Mouse (Mus musculus) WW6 (cell line): Measurements from ENCODE around the gene Cabp1.
"Not testable (repeated sequence)": the region's sequence is repeated elsewhere in the genome, so short reads cannot be mapped to it uniquely, and the experiment has no call there.

Experiments
- DNase-seq: peaks from one replicate; pipeline ENCODE4 v3.0.0-alpha.2; 2013; ENCODE audit warnings: low read depth, low spot score

Cabp1 gene

GRCm38 (mm10) chr5:115177866-115178265 is 16.3 kb downstream of the Cabp1 start:
- DNase-seq = no peak

DNA sequence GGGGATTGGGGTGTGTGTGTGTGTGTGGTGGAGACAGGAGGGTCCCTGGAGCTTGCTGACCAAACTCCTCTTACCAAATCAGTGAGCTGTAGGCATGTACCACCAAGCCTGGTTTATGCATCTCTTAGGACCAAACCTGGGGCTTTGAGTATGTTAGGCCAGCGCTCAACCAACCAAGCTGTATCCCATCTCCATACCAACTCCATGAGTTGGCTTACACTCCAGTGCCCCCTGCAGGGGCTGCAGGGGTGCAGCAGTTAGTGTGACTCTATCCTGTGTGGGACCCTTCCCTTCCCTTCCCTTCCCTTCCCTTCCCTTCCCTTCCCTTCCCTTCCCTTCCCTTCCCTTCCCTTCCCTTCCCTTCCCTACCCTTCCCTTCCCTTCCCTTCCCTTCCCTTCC is 19.6 kb downstream of the Cabp1 start:
- DNase-seq = no peak

DNA sequence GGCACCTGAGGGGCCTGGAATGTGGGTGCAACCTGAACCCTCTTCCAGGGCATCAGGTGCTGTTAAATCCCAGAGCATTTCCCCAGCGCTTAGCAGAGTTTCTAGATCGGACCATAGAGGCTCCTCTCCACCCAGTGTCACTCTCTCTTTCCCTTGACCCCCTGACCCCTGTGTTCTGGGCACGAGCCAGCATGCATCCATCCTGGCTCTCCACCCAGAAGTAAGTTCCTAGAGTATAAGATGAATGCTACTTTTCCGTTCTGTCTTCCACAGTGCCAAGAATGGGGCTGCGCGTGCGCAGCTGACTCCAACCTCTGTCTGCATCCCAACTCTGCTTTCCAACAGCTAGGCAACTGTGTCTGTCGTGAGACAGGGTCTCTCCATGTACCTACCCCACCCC is 24.0 kb downstream of the Cabp1 start:
- DNase-seq = no peak

- DNase-seq = no peak
Observed at GRCm38 (mm10) chr5:115168641-115169415, 25.4 kb downstream of the Cabp1 start.

DNA sequence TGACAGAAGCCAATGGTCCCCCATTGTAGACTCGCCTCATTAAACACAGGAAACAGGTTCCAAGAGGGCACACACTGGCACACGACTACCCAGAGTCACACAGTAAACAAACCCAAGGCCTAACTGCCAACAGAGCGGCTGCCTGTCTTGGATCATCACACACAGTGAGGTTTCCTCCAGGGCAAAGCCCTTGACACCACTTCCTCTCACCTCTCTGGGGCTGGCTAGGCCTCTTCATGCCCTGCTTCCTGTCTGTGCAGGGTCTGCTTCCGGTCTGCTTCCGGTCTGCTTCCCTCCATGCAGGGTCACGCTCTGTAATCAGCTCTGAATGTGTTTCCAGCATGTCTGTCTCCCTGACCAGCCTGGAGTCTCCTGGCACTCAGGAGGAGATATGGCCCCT is 26.8 kb downstream of the Cabp1 start:
- no peak for DNase-seq

GRCm38 (mm10) chr5:115166815-115167194 is 27.4 kb downstream of the Cabp1 start:
- no peak for DNase-seq

GRCm38 (mm10) chr5:115165895-115166814 is 28.0 kb downstream of the Cabp1 start:
- peak; percentile 82 for DNase-seq

DNA sequence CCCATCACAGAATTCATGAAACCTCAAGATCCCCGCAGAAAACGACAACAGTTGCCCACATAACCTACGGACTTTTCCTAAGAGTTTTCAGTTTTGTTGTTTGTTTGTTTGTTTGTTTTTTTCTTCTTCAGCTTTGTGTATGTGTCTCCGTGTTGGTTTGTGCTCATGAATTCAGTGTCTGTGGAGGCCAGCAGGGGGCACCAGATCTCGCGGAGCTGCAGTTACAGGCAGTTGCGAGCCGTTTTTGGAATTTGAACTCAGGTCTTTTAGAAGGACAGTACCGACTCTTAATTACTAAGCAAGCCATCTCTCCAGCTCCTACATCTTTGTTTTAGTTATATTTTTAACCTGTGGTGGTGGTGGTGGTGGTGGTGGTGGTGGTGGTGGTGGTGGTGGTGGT is 28.8 kb downstream of the Cabp1 start:
- DNase-seq = no peak

GRCm38 (mm10) chr5:115164446-115164845 is 29.7 kb downstream of the Cabp1 start:
- not testable (repeated sequence) for DNase-seq

DNA sequence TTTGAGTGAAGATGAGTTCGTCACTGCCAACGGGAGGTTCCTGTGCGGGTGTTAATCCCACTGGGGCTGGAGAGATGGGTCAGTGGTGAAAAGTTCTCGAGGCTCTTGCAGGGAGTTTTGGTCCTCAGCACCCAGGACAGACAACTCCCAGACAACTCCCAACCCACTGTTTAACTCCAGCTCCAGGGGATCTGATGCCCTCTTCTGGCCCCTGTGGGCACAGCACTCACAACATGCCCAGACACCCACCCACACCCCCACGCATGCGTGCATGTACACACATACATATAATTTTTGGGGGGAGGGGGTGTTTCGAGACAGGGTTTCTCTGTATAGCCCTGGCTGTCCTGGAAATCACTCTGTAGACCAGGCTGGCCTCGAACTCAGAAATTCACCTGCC is 30.6 kb downstream of the Cabp1 start:
- no peak for DNase-seq

DNA sequence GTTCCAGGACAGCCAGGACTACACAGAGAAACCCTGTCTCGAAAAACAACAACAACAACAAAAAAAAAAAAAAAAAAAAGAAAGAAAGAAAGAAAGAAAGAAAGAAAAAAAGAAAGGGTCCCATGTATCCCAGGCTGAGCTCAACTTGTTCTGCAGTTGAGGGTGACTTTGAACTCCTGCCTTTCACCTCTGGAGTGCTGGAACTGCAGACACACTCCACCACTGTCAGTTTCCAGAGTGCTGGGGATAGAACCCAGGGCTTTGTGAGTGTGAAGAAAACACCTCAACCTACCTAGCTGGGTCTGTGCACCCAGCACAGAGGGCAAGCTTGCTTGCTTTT is 32.3 kb downstream of the Cabp1 start:
- not testable (repeated sequence) for DNase-seq

DNA sequence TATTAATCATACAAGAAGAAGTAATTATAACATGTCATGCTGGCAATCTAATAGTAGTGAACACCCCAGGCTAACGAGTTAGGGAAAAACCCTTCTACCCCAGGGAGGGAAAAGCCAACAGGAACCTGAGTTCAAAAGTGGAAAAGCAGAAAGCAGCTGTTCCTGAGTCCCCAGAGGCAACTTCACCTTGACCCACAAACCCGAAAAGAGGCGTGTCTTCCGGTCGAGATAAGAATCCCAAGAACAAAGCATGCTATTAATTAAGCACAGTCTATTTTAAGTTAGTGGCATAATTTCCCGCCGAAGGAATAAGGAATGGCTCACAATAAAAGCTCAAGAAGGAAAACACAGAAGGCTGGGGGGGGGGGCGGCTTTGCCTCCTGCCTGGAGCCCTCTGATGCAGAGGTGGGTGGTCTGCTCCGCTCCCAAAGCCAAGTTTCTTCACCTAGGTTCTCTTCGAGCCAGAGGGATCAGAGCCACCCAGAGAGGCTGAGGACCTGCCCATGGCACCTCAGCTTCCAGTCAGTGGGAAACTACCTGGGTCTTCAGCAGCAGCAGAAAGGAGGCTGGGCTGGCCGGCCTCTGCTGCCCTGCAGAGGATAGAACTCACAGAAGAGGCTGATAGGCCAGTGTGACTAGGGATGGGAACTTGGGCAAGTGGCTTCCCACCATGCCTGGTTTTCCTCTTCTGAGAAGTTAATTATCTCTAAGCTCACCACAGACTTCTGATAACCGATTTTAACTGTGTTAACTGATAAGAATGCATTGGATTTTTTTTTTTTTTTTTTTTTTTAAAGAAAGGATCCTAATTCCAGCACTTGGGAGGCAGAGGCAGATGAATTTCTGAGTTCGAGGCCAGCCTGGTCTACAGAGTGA is 32.9 kb downstream of the Cabp1 start:
- DNase-seq = no peak

GRCm38 (mm10) chr5:115160655-115161054 is 33.5 kb downstream of the Cabp1 start:
- DNase-seq = no peak

GRCm38 (mm10) chr5:115159165-115159564 is 35.0 kb downstream of the Cabp1 start:
- no peak for DNase-seq

GRCm38 (mm10) chr5:115158040-115158983 is 35.9 kb downstream of the Cabp1 start, which contains the start of gene Mlec:
Gene Mlec (minus strand): TSS chr5:115158179.
- peak; percentile 95 for DNase-seq

GRCm38 (mm10) chr5:115156933-115157589 is 37.1 kb downstream of the Cabp1 start:
- no peak for DNase-seq

DNA sequence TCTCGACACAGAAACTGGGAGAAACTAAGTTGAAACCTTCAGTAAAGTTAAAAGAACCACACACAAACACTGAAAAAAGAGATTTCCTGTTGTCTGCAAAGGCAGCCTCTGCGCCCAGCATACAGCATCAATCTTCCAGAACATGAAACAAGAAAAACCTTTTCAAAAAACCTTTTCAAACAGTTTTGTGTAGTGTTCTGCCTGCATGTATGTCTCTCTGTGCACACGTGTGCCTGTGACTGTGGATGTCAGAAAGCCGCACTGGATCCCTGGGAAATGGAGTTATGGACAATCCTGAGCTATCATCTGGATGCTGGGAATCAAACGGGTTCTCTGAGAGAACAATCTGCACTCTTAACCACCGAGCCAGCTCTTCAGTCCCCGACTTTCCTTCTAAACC is 37.8 kb downstream of the Cabp1 start:
- DNase-seq = no peak

DNA sequence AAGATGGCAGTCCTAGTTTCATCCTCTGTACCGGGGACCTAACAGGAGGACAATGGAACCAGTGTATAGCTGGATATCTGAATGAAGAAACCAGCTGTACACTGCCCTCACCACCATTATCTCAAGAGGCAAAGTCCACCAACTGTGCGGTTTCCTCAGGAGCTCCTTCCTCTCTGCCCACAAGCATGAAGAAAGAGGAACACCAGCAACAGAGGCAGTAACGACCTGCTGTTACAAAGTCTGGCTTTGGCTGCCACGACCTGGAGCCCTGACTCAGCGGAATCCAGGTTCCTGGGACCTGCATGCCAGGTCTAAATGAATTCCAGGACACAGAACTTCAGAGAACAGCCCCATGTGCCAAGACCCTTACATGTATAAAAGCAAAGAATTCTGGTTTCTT is 38.4 kb downstream of the Cabp1 start:
- DNase-seq = no peak

- DNase-seq = no peak
Observed at GRCm38 (mm10) chr5:115155156-115155631, 39.0 kb downstream of the Cabp1 start.
